In the genomic region with DNA sequence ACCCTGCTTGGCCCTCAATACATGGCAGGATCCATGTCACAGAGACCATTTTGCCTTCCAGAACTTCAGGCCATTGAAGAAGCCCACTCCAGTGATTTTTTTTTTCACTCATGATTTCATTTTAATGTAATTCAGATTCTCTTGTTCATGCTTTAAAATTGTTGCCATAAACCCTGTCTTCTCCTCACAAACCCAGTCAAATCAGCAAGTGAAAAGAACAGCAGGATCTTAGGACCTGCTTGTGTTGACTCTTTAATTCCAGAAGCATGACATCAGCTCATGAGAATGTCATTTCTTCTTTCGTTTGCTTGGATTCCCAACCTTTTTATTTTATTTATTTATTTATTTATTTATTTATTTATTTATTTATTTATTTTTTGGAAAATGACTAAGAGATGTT, we compare ENCODE assay signal across 15 mouse cellular contexts.
"Had no signal": no experiment of that assay in that cellular context is flagged by ENCODE, and none has a peak within 500 bp of the region (broad histone marks: within the 10 kb centered on the region; RNA-seq: fewer than 3 reads in every experiment).

No protein-coding gene starts in this region.

- DNase-seq: retina, postnatal 1 day; right cerebral cortex, adult 18-20 months; right cerebral cortex, postnatal 14 days; right cerebral cortex, postnatal 25 days; right cerebral cortex, postnatal 4 days; spleen, adult 18-20 months; thymus, adult 18-20 months; thymus, adult 2 months; thymus, postnatal 14 days; thymus, postnatal 25 days; thymus, postnatal 36 days; thymus, postnatal 4 days had no signal

- H3K9me3 ChIP-seq: neural tube, embryonic 15.5 days; stomach, embryonic 15.5 days had no signal

- H3K27ac ChIP-seq: neural tube, embryonic 15.5 days; stomach, embryonic 15.5 days; stomach, postnatal 0 days had no signal

- H3K4me3 ChIP-seq: neural tube, embryonic 15.5 days; stomach, embryonic 15.5 days had no signal

- H3K27me3 ChIP-seq: neural tube, embryonic 15.5 days; stomach, embryonic 15.5 days had no signal

- H3K4me2 ChIP-seq: neural tube, embryonic 15.5 days; stomach, embryonic 15.5 days had no signal

- H3K4me1 ChIP-seq: neural tube, embryonic 15.5 days; stomach, embryonic 15.5 days had no signal

- H3K9ac ChIP-seq: neural tube, embryonic 15.5 days; stomach, embryonic 15.5 days had no signal

- H3K36me3 ChIP-seq: neural tube, embryonic 15.5 days; stomach, embryonic 15.5 days had no signal
